Mouse (Mus musculus): ENCODE measurements at regions not wholly inside any gene's neighbourhood (a gene's known extent, or its start where the extent isn't known, plus 50 kb on each side); places are given as distances from the start of the nearest gene placed in this dataset.

GRCm38 (mm10) chr4:142887876-142888275, 324.9 kb downstream of the Prdm2 start:
- Histone ChIP-seq H3K27me3 (ENCODE audit: insufficient read depth, poor library complexity, severe bottlenecking) (no peaks in the 10 kb centered on the region), H3K36me3 (no peaks in the 10 kb centered on the region), H3K27ac (no peak overlapping the region), H3K4me1 (replicated peaks) (no peaks in the 10 kb centered on the region), H3K4me3 (no peak overlapping the region), H3K9me3 (0 out of 2 replicates have a peak, but pooled peaks cover 4% of the 10 kb centered on the region)
- no peak for DNase-seq (ENCODE audit: low spot score)
- 75% methylated on average over 6 of the region's 6 CpGs for WGBS

DNA sequence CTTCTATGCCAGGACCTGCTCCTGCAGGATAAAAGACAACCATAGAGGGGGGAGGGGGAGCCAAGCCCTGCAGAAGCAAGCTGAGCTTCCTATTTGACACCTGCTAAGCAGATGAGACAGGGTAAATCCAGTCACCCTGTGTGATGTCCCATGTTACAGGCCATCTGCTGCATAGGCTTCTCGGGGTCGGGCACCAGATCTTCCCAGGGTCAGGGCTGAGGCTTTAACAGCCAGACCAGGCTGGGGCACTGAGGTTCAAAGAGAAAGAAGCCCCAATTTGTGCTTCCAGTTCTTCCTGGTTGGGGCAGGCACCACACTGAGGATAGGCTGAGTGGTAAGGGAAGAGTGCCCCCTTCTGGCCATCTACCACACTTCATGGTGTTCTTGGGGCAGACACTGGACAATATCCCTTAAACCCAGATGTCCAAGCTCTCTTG, 332.5 kb downstream of the Prdm2 start:
- 11% methylated on average over 2 of the region's 2 CpGs for WGBS
- H3K27me3 ChIP-seq (ENCODE audit: insufficient read depth, poor library complexity, severe bottlenecking): no peaks in the 10 kb centered on the region
- peaks cover 8% of the 10 kb centered on the region for H3K4me1 ChIP-seq (replicated peaks)
- H3K27ac ChIP-seq: peak overlapping the region; percentile 62; the same call in 1 of the 2 replicates
- peak; percentile 81 for DNase-seq (ENCODE audit: low spot score)
- no peaks in the 10 kb centered on the region for H3K36me3 ChIP-seq
- no peaks in the 10 kb centered on the region for H3K9me3 ChIP-seq
- H3K4me3 ChIP-seq: no peak overlapping the region

GRCm38 (mm10) chr4:142876151-142876550, 336.6 kb downstream of the Prdm2 start:
- no peaks in the 10 kb centered on the region for H3K36me3 ChIP-seq
- no peak overlapping the region for H3K27ac ChIP-seq
- H3K4me1 ChIP-seq (replicated peaks): peaks cover 8% of the 10 kb centered on the region
- no peak overlapping the region for H3K4me3 ChIP-seq
- no peak for DNase-seq (ENCODE audit: low spot score)
- WGBS: 93% methylated on average over 3 of the region's 3 CpGs
- no peaks in the 10 kb centered on the region for H3K9me3 ChIP-seq
- H3K27me3 ChIP-seq (ENCODE audit: insufficient read depth, poor library complexity, severe bottlenecking): no peaks in the 10 kb centered on the region

DNA sequence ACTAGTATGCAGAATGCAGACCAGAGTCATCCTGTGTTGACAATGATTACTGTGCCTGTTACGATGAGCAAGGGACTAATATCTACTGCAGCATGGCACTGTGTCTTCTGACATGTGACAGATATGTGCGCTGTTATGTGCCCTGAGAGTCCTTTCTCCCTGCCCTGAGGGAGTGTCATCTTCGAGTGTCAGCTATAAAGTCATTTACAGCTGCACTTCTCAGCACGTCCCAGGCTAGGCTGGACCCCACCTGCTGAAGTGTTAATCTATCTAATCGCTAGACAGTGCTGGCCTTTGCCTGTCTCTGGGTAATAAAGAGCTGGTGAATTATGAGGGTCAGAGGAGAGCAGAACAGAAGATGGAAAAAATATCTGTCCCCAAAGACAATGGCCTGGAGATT, 337.7 kb downstream of the Prdm2 start:
- Histone ChIP-seq H3K9me3 (no peaks in the 10 kb centered on the region), H3K4me3 (no peak overlapping the region), H3K27me3 (ENCODE audit: insufficient read depth, poor library complexity, severe bottlenecking) (no peaks in the 10 kb centered on the region), H3K36me3 (no peaks in the 10 kb centered on the region), H3K27ac (no peak overlapping the region), H3K4me1 (replicated peaks) (peaks cover 3% of the 10 kb centered on the region)
- no peak for DNase-seq (ENCODE audit: low spot score)
- 74% methylated on average over 5 of the region's 5 CpGs for WGBS

DNA sequence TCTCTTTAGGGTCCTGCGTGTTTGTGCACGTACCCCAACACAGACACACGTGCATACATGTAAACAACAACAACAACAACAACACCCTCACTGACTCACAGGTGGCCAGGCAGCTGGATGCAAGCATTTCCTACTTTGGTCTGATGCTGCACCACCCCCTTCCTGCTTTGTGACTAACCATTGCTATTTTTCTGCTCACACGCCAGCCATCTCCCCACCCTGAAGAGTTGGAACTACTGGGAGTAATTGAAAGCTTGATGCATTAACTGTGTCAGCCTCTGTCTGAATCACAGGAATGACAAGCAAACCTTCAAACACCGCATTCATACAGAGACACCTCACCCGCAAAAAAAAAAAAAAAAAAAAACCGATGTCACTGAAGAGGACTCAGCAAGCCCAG, 346.5 kb downstream of the Prdm2 start:
- no peaks in the 10 kb centered on the region for H3K27me3 ChIP-seq (ENCODE audit: insufficient read depth, poor library complexity, severe bottlenecking)
- no peak overlapping the region for H3K4me3 ChIP-seq
- H3K27ac ChIP-seq: no peak overlapping the region
- no peaks in the 10 kb centered on the region for H3K36me3 ChIP-seq
- no peak for DNase-seq (ENCODE audit: low spot score)
- 89% methylated on average over 7 of the region's 7 CpGs for WGBS
- no peaks in the 10 kb centered on the region for H3K9me3 ChIP-seq
- H3K4me1 ChIP-seq (replicated peaks): no peaks in the 10 kb centered on the region

- Histone ChIP-seq H3K4me1 (replicated peaks) (no peaks in the 10 kb centered on the region), H3K4me3 (no peak overlapping the region), H3K27ac (no peak overlapping the region), H3K9me3 (no peaks in the 10 kb centered on the region), H3K27me3 (ENCODE audit: insufficient read depth, poor library complexity, severe bottlenecking) (no peaks in the 10 kb centered on the region), H3K36me3 (no peaks in the 10 kb centered on the region)
- 94% methylated on average over 2 of the region's 2 CpGs for WGBS
- DNase-seq (ENCODE audit: low spot score): no peak
These were observed 347.2 kb downstream of the Prdm2 start for GRCm38 (mm10) chr4:142865593-142865992.

GRCm38 (mm10) chr4:142863939-142864338, 348.9 kb downstream of the Prdm2 start:
- Histone ChIP-seq H3K27ac (no peak overlapping the region), H3K9me3 (no peaks in the 10 kb centered on the region), H3K4me1 (replicated peaks) (no peaks in the 10 kb centered on the region), H3K36me3 (no peaks in the 10 kb centered on the region), H3K4me3 (no peak overlapping the region), H3K27me3 (ENCODE audit: insufficient read depth, poor library complexity, severe bottlenecking) (no peaks in the 10 kb centered on the region)
- WGBS: 85% methylated on average over 5 of the region's 5 CpGs
- no peak for DNase-seq (ENCODE audit: low spot score)

DNA sequence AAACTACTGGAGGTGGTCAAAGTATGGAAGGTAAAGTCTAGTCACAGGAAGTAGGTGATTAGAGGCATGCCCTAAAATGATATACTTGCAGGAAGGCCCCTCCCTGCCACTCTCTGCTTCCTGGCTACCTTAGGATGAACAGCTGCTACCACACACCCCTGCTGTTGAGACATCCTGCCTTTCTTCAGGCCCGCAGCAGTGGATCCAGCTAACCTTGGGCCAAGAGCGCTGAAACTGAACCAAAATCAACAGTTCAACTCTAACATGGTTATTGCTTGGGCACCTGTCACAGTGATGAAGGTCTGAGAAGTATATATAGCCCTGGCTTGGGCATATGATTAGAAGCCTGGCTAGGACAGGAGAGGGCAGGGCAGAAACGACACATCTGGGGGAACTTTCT, 352.4 kb downstream of the Prdm2 start:
- WGBS: 91% methylated on average over 3 of the region's 3 CpGs
- no peaks in the 10 kb centered on the region for H3K36me3 ChIP-seq
- H3K4me3 ChIP-seq: no peak overlapping the region
- no peak overlapping the region for H3K27ac ChIP-seq
- no peaks in the 10 kb centered on the region for H3K4me1 ChIP-seq (replicated peaks)
- H3K9me3 ChIP-seq: no peaks in the 10 kb centered on the region
- no peaks in the 10 kb centered on the region for H3K27me3 ChIP-seq (ENCODE audit: insufficient read depth, poor library complexity, severe bottlenecking)
- DNase-seq (ENCODE audit: low spot score): no peak

DNA sequence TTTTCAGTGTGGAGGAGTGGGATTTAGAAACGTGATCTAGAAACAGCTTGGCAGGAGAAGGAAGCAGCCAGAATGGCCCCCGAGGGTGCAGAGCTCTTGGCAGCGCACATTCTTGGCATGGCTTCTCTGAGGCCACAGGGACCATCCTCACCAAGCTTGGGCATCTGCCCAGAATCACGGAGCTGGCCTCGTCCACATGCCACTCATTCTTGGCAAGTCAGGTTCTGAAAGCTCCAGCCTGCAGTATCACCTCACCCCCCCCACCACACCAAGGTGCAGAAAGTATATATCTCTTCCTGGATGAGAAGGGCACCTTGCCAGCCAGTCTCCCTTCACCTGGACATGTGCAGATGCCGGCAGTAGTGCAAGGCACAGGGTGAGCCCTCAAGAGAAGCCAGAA, 356.2 kb downstream of the Prdm2 start:
- Histone ChIP-seq H3K4me3 (no peak overlapping the region), H3K27ac (no peak overlapping the region), H3K36me3 (no peaks in the 10 kb centered on the region), H3K4me1 (replicated peaks) (no peaks in the 10 kb centered on the region), H3K9me3 (no peaks in the 10 kb centered on the region), H3K27me3 (ENCODE audit: insufficient read depth, poor library complexity, severe bottlenecking) (no peaks in the 10 kb centered on the region)
- 78% methylated on average over 6 of the region's 6 CpGs for WGBS
- DNase-seq (ENCODE audit: low spot score): no peak

- H3K27me3 ChIP-seq (ENCODE audit: insufficient read depth, poor library complexity, severe bottlenecking): no peaks in the 10 kb centered on the region
- H3K4me1 ChIP-seq (replicated peaks): no peaks in the 10 kb centered on the region
- no peaks in the 10 kb centered on the region for H3K9me3 ChIP-seq
- no peak for DNase-seq (ENCODE audit: low spot score)
- no peak overlapping the region for H3K27ac ChIP-seq
- H3K36me3 ChIP-seq: no peaks in the 10 kb centered on the region
- no peak overlapping the region for H3K4me3 ChIP-seq
- WGBS: 89% methylated on average over 6 of the region's 6 CpGs
These were observed 357.2 kb downstream of the Prdm2 start for GRCm38 (mm10) chr4:142855635-142856034.

GRCm38 (mm10) chr4:142853924-142854323, 358.9 kb downstream of the Prdm2 start:
- no peaks in the 10 kb centered on the region for H3K4me1 ChIP-seq (replicated peaks)
- H3K9me3 ChIP-seq: no peaks in the 10 kb centered on the region
- no peak overlapping the region for H3K4me3 ChIP-seq
- H3K36me3 ChIP-seq: no peaks in the 10 kb centered on the region
- no peak for DNase-seq (ENCODE audit: low spot score)
- 91% methylated on average over 15 of the region's 15 CpGs for WGBS
- H3K27ac ChIP-seq: no peak overlapping the region
- no peaks in the 10 kb centered on the region for H3K27me3 ChIP-seq (ENCODE audit: insufficient read depth, poor library complexity, severe bottlenecking)

GRCm38 (mm10) chr4:142845066-142845696, 367.6 kb downstream of the Prdm2 start:
- Histone ChIP-seq H3K36me3 (no peaks in the 10 kb centered on the region), H3K4me1 (replicated peaks) (no peaks in the 10 kb centered on the region), H3K9me3 (no peaks in the 10 kb centered on the region), H3K27ac (no peak overlapping the region), H3K27me3 (ENCODE audit: insufficient read depth, poor library complexity, severe bottlenecking) (no peaks in the 10 kb centered on the region), H3K4me3 (no peak overlapping the region)
- 90% methylated on average over 6 of the region's 6 CpGs for WGBS
- no peak for DNase-seq (ENCODE audit: low spot score)

DNA sequence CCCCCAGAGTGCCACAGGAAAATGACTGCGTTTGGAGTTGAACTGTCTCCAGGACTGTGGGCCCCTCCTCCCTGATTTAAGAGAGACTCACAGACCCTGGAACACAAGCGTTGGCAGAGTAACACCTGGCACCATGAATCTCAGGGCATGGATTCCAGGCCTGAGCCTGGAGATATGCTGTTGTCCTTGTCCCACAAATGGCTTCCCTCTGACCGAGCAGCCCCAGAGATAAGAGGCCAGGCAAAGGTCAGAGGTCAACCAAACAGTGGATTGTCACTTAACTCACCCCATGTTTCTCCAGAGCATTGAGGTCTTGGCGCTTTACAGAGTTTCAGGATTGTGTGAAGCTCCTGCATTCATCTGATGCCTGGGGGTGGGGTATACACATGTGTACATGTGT, 373.3 kb downstream of the Prdm2 start:
- 41% methylated on average over 4 of the region's 4 CpGs for WGBS
- no peak for DNase-seq (ENCODE audit: low spot score)
- 0 out of 2 replicates have a peak, but pooled peaks cover 3% of the 10 kb centered on the region for H3K4me1 ChIP-seq (replicated peaks)

More for the DNA sequence above, 373.3 kb downstream of the Prdm2 start:
- Histone ChIP-seq H3K36me3 (no peaks in the 10 kb centered on the region), H3K4me3 (no peak overlapping the region), H3K27me3 (ENCODE audit: insufficient read depth, poor library complexity, severe bottlenecking) (no peaks in the 10 kb centered on the region), H3K27ac (no peak overlapping the region), H3K9me3 (no peaks in the 10 kb centered on the region)
